Mouse (Mus musculus): ENCODE measurements at regions not wholly inside any gene's neighbourhood (a gene's known extent, or its start where the extent isn't known, plus 50 kb on each side); places are given as distances from the start of the nearest gene placed in this dataset.
"Not testable (repeated sequence)": the region's sequence is repeated elsewhere in the genome, so short reads cannot be mapped to it uniquely, and the experiment has no call there.

- 86% methylated on average over 3 of the region's 3 CpGs for WGBS
- H3K27ac ChIP-seq (replicated peaks; ENCODE audit: low read depth, low read length) = no peak overlapping the region
- ATAC-seq (ENCODE audit: insufficient number of reproducible peaks, low FRiP score, low TSS enrichment, low read depth) = no peak
These were observed 276.3 kb upstream of the Zic4 start for GRCm38 (mm10) chr9:91085923-91086322.

GRCm38 (mm10) chr9:91089348-91089747 lies 272.9 kb upstream of the Zic4 start:
- H3K9me3 ChIP-seq (ENCODE audit: control insufficient read depth, low read length) = no peaks in the 10 kb centered on the region
- H3K36me3 ChIP-seq (ENCODE audit: control insufficient read depth, insufficient read depth, low read length) = no peaks in the 10 kb centered on the region
- ATAC-seq (ENCODE audit: insufficient number of reproducible peaks, low FRiP score, low TSS enrichment, low read depth) (no peak), DNase-seq (ENCODE audit: low spot score) (no peak)
- H3K4me1 ChIP-seq (ENCODE audit: control insufficient read depth, insufficient read depth, low read length) = no peaks in the 10 kb centered on the region
- H3K27ac ChIP-seq (replicated peaks; ENCODE audit: low read depth, low read length) = no peak overlapping the region
- no peak overlapping the region for H3K4me2 ChIP-seq (ENCODE audit: low read depth, severe bottlenecking)
- H3K4me3 ChIP-seq (ENCODE audit: low read depth, low read length) = no peak overlapping the region
- H3K9ac ChIP-seq (ENCODE audit: low read length) = no peak overlapping the region
- 58% methylated on average over 2 of the region's 2 CpGs for WGBS
- H3K27me3 ChIP-seq (ENCODE audit: control insufficient read depth, insufficient read depth, low read length) = no peaks in the 10 kb centered on the region

More at GRCm38 (mm10) chr9:91085923-91086322, 276.3 kb upstream of the Zic4 start:
- Histone ChIP-seq H3K27me3 (ENCODE audit: control insufficient read depth, insufficient read depth, low read length) (no peaks in the 10 kb centered on the region), H3K9ac (ENCODE audit: low read length) (no peak overlapping the region), H3K4me2 (ENCODE audit: low read depth, severe bottlenecking) (no peak overlapping the region), H3K36me3 (ENCODE audit: control insufficient read depth, insufficient read depth, low read length) (no peaks in the 10 kb centered on the region), H3K4me3 (ENCODE audit: low read depth, low read length) (no peak overlapping the region), H3K4me1 (ENCODE audit: control insufficient read depth, insufficient read depth, low read length) (no peaks in the 10 kb centered on the region), H3K9me3 (ENCODE audit: control insufficient read depth, low read length) (no peaks in the 10 kb centered on the region)
- DNase-seq (ENCODE audit: low spot score) = no peak

GRCm38 (mm10) chr9:91091421-91092050 lies 270.7 kb upstream of the Zic4 start:
- H3K9ac ChIP-seq (ENCODE audit: low read length) = no peak overlapping the region
- no peaks in the 10 kb centered on the region for H3K27me3 ChIP-seq (ENCODE audit: control insufficient read depth, insufficient read depth, low read length)
- 90% methylated on average over 1 of the region's 1 CpGs for WGBS
- DNase-seq (ENCODE audit: low spot score) = no peak
- no peaks in the 10 kb centered on the region for H3K9me3 ChIP-seq (ENCODE audit: control insufficient read depth, low read length)
- H3K4me2 ChIP-seq (ENCODE audit: low read depth, severe bottlenecking) = no peak overlapping the region
- H3K36me3 ChIP-seq (ENCODE audit: control insufficient read depth, insufficient read depth, low read length) = no peaks in the 10 kb centered on the region
- no peak overlapping the region for H3K27ac ChIP-seq (replicated peaks; ENCODE audit: low read depth, low read length)
- no peak overlapping the region for H3K4me3 ChIP-seq (ENCODE audit: low read depth, low read length)
- no peaks in the 10 kb centered on the region for H3K4me1 ChIP-seq (ENCODE audit: control insufficient read depth, insufficient read depth, low read length)
- ATAC-seq (ENCODE audit: insufficient number of reproducible peaks, low FRiP score, low TSS enrichment, low read depth) = no peak

- Histone ChIP-seq H3K4me1 (ENCODE audit: control insufficient read depth, insufficient read depth, low read length) (no peaks in the 10 kb centered on the region), H3K9ac (ENCODE audit: low read length) (no peak overlapping the region), H3K36me3 (ENCODE audit: control insufficient read depth, insufficient read depth, low read length) (no peaks in the 10 kb centered on the region), H3K9me3 (ENCODE audit: control insufficient read depth, low read length) (no peaks in the 10 kb centered on the region), H3K4me3 (ENCODE audit: low read depth, low read length) (no peak overlapping the region), H3K4me2 (ENCODE audit: low read depth, severe bottlenecking) (no peak overlapping the region), H3K27ac (replicated peaks; ENCODE audit: low read depth, low read length) (no peak overlapping the region), H3K27me3 (ENCODE audit: control insufficient read depth, insufficient read depth, low read length) (no peaks in the 10 kb centered on the region)
- ATAC-seq (ENCODE audit: insufficient number of reproducible peaks, low FRiP score, low TSS enrichment, low read depth) (no peak), DNase-seq (ENCODE audit: low spot score) (no peak)
- WGBS = 45% methylated on average over 1 of the region's 1 CpGs
These were observed 260.4 kb upstream of the Zic4 start for GRCm38 (mm10) chr9:91101614-91102407.

- Histone ChIP-seq H3K4me2 (ENCODE audit: low read depth, severe bottlenecking) (no peak overlapping the region), H3K27ac (replicated peaks; ENCODE audit: low read depth, low read length) (no peak overlapping the region), H3K36me3 (ENCODE audit: control insufficient read depth, insufficient read depth, low read length) (no peaks in the 10 kb centered on the region), H3K27me3 (ENCODE audit: control insufficient read depth, insufficient read depth, low read length) (no peaks in the 10 kb centered on the region), H3K9me3 (ENCODE audit: control insufficient read depth, low read length) (no peaks in the 10 kb centered on the region), H3K9ac (ENCODE audit: low read length) (no peak overlapping the region), H3K4me1 (ENCODE audit: control insufficient read depth, insufficient read depth, low read length) (no peaks in the 10 kb centered on the region), H3K4me3 (ENCODE audit: low read depth, low read length) (no peak overlapping the region)
- no peak for ATAC-seq (ENCODE audit: insufficient number of reproducible peaks, low FRiP score, low TSS enrichment, low read depth)
- DNase-seq (ENCODE audit: low spot score) = no peak
- 76% methylated on average over 5 of the region's 5 CpGs for WGBS
These were observed 239.7 kb upstream of the Zic4 start for GRCm38 (mm10) chr9:91122441-91123035.

GRCm38 (mm10) chr9:91123208-91123607 lies 239.0 kb upstream of the Zic4 start:
- WGBS = 85% methylated on average over 7 of the region's 7 CpGs
- no peak for ATAC-seq (ENCODE audit: insufficient number of reproducible peaks, low FRiP score, low TSS enrichment, low read depth)
- H3K4me1 ChIP-seq (ENCODE audit: control insufficient read depth, insufficient read depth, low read length) = no peaks in the 10 kb centered on the region

GRCm38 (mm10) chr9:91126630-91127245 lies 235.5 kb upstream of the Zic4 start:
- no peaks in the 10 kb centered on the region for H3K27me3 ChIP-seq (ENCODE audit: control insufficient read depth, insufficient read depth, low read length)
- ATAC-seq (ENCODE audit: insufficient number of reproducible peaks, low FRiP score, low TSS enrichment, low read depth) = no peak
- no peak for DNase-seq (ENCODE audit: low spot score)
- no peak overlapping the region for H3K27ac ChIP-seq (replicated peaks; ENCODE audit: low read depth, low read length)
- no peaks in the 10 kb centered on the region for H3K36me3 ChIP-seq (ENCODE audit: control insufficient read depth, insufficient read depth, low read length)
- 47% methylated on average over 8 of the region's 8 CpGs for WGBS
- no peak overlapping the region for H3K4me2 ChIP-seq (ENCODE audit: low read depth, severe bottlenecking)
- no peak overlapping the region for H3K4me3 ChIP-seq (ENCODE audit: low read depth, low read length)
- no peak overlapping the region for H3K9ac ChIP-seq (ENCODE audit: low read length)
- no peaks in the 10 kb centered on the region for H3K4me1 ChIP-seq (ENCODE audit: control insufficient read depth, insufficient read depth, low read length)
- no peaks in the 10 kb centered on the region for H3K9me3 ChIP-seq (ENCODE audit: control insufficient read depth, low read length)

More at GRCm38 (mm10) chr9:91123208-91123607, 239.0 kb upstream of the Zic4 start:
- Histone ChIP-seq H3K9me3 (ENCODE audit: control insufficient read depth, low read length) (no peaks in the 10 kb centered on the region), H3K27me3 (ENCODE audit: control insufficient read depth, insufficient read depth, low read length) (no peaks in the 10 kb centered on the region), H3K27ac (replicated peaks; ENCODE audit: low read depth, low read length) (no peak overlapping the region), H3K9ac (ENCODE audit: low read length) (no peak overlapping the region), H3K36me3 (ENCODE audit: control insufficient read depth, insufficient read depth, low read length) (no peaks in the 10 kb centered on the region), H3K4me2 (ENCODE audit: low read depth, severe bottlenecking) (no peak overlapping the region), H3K4me3 (ENCODE audit: low read depth, low read length) (no peak overlapping the region)
- no peak for DNase-seq (ENCODE audit: low spot score)

- not testable (repeated sequence) for H3K36me3 ChIP-seq (ENCODE audit: control insufficient read depth, insufficient read depth, low read length); DNase-seq (ENCODE audit: low spot score); H3K4me3 ChIP-seq (ENCODE audit: low read depth, low read length); ATAC-seq (ENCODE audit: insufficient number of reproducible peaks, low FRiP score, low TSS enrichment, low read depth); H3K9me3 ChIP-seq (ENCODE audit: control insufficient read depth, low read length); H3K4me2 ChIP-seq (ENCODE audit: low read depth, severe bottlenecking); H3K9ac ChIP-seq (ENCODE audit: low read length); H3K27me3 ChIP-seq (ENCODE audit: control insufficient read depth, insufficient read depth, low read length); H3K27ac ChIP-seq (replicated peaks; ENCODE audit: low read depth, low read length); H3K4me1 ChIP-seq (ENCODE audit: control insufficient read depth, insufficient read depth, low read length)
- WGBS = 64% methylated on average over 2 of the region's 2 CpGs
These were observed 233.7 kb upstream of the Zic4 start for GRCm38 (mm10) chr9:91128491-91128890.

Measured in limb, embryonic 11.5 days (tissue).